Mouse (Mus musculus) brain, embryonic 14.5 days (tissue): ENCODE results near the gene 1700016H13Rik.

Source experiments
- CTCF ChIP-seq: fragments of 200-500 bp; IDR thresholded peaks from 2 replicates; pipeline ENCODE4 v1.5.1; 2012; ENCODE audit warnings: inconsistent platforms, mild to moderate bottlenecking, moderate library complexity, borderline replicate concordance; ENCODE audit not compliant: insufficient read depth, insufficient read length; ENCODE audit errors: extremely low read depth
- POLR2A ChIP-seq: fragments of 200-500 bp; IDR thresholded peaks from 2 replicates; pipeline ENCODE4 v1.6.1; 2012; ENCODE audit warnings: mild to moderate bottlenecking, inconsistent platforms, borderline replicate concordance; ENCODE audit not compliant: poor library complexity, insufficient read depth, insufficient read length, severe bottlenecking; ENCODE audit errors: extremely low read depth

DNA sequence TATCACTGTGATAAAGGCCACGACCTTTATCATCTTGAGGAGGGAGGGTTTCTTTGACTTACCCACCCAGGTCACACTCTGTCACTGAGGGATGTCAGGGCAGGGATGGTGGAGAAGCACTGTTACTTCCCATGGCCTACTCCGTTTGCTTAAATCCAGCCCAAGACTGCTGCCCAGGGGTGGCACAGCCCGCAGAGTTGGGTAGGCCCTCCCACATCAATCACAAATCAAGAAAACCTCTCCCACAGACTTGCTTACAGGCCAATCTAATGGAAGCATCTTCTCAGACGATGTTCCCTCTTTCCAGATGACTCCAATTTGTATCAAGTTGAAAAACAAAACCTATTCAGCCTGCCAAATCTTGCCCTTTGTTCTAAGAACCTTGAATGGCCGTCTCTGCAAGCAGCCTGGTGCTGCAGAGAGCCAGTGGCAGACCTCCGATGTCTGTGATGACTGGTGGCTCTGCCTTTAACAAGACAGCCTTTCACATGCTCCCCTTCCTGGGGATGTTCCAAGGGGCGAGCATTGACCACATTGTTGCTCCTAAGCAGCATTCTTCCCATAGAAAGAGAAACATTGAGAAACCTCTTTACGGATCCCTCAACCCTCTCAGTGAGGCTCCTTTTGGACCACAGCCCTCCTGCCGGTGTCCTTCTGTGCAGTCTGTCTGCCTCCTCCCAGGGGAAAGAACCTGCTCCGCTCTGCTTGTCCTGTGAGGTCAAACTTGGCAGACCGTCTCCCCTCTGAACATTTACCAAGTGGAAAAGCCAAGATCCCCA, 52.5 kb downstream of the 1700016H13Rik start:
- TF ChIP-seq CTCF (no peak), POLR2A (no peak)
